Mouse (Mus musculus): Measurements from ENCODE around the gene Rbpj. TPM values are rescaled to one million over a fixed set of nuclear protein-coding genes. Genes with fewer than 3 reads are reported as not detected.

Gene Rbpj
- polyA plus RNA-seq (2015; fragmentation: Nextera tagmentation; extraction: Ambion mirVana): 12.3 and 12.4 TPM in 2 replicates

DNA sequence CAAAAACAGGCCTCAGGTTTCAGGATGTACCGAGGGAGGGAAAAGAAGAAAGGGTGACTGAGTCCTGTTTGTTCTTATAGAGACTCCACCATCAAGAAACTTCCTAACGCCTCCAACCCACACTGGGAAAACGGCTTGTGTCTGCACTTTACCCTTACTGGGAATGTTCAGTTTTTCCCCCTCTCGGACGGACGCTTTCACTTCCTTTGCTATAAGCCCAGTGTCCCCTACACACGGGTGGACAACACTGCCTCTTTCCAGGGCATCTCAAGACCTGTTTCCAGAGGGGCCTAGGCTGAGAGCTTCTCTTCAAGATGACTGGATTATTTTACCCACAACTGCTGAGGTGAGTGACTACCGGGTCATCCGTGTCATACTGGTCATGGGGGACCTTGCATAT lies at the start of gene Rbpj:
Gene Rbpj (plus strand): TSS at position 270 of the 400 bp plus-strand sequence.
- Histone ChIP-seq H3K36me3 (ENCODE audit: control insufficient read depth, insufficient read depth, low read length) (no peaks in the 10 kb centered on the region), H3K4me3 (ENCODE audit: low read depth, low read length) (no peak within 1 kb of the TSS)
- no peak for ATAC-seq (ENCODE audit: low FRiP score, low TSS enrichment)

GRCm38 (mm10) chr5:53420777-53421176 lies 45.2 kb upstream of the Rbpj start:
- DNase-seq (ENCODE audit: low spot score) (no peak), ATAC-seq (ENCODE audit: low FRiP score, low TSS enrichment) (no peak)
- TF ChIP-seq CTCF (IDR thresholded peaks at IDR 0.05; ENCODE audit: low read depth) (no peak), EP300 (optimal IDR thresholded peaks at IDR 0.05) (no peak)
- 71% methylated on average over 1 of the region's 1 CpGs for WGBS
- H3K4me2 ChIP-seq (replicated peaks; ENCODE audit: low read depth): no peak overlapping the region
- no peaks in the 10 kb centered on the region for H3K9me3 ChIP-seq (ENCODE audit: control insufficient read depth, low read length)
- no peak overlapping the region for H3K9ac ChIP-seq (ENCODE audit: low read length)
- H3K36me3 ChIP-seq (ENCODE audit: control insufficient read depth, insufficient read depth, low read length): no peaks in the 10 kb centered on the region
- no peaks in the 10 kb centered on the region for H3K27me3 ChIP-seq (ENCODE audit: control insufficient read depth, insufficient read depth, low read length)
- no peaks in the 10 kb centered on the region for H3K4me1 ChIP-seq (replicated peaks; ENCODE audit: control insufficient read depth, insufficient read depth)
- no peak overlapping the region for H3K27ac ChIP-seq (replicated peaks)
- no peak overlapping the region for H3K4me3 ChIP-seq (ENCODE audit: low read depth, low read length)

More for the DNA sequence above, at the start of gene Rbpj:
- H3K27ac ChIP-seq (replicated peaks): no peak within 1 kb of the TSS
- whole genome bisulfite sequencing: 91% methylated on average over 9 of the region's 9 CpGs
- no peak within 1 kb of the TSS for H3K9ac ChIP-seq (ENCODE audit: low read length)
- no peaks in the 10 kb centered on the region for H3K27me3 ChIP-seq (ENCODE audit: control insufficient read depth, insufficient read depth, low read length)
- TF ChIP-seq EP300 (optimal IDR thresholded peaks at IDR 0.05) (no peak), CTCF (IDR thresholded peaks at IDR 0.05; ENCODE audit: low read depth) (no peak)
- no peaks in the 10 kb centered on the region for H3K9me3 ChIP-seq (ENCODE audit: control insufficient read depth, low read length)
- H3K4me2 ChIP-seq (replicated peaks; ENCODE audit: low read depth): no peak within 1 kb of the TSS
- DNase-seq (ENCODE audit: low spot score): no peak
- peaks cover 5% of the 10 kb centered on the region for H3K4me1 ChIP-seq (replicated peaks; ENCODE audit: control insufficient read depth, insufficient read depth)

DNA sequence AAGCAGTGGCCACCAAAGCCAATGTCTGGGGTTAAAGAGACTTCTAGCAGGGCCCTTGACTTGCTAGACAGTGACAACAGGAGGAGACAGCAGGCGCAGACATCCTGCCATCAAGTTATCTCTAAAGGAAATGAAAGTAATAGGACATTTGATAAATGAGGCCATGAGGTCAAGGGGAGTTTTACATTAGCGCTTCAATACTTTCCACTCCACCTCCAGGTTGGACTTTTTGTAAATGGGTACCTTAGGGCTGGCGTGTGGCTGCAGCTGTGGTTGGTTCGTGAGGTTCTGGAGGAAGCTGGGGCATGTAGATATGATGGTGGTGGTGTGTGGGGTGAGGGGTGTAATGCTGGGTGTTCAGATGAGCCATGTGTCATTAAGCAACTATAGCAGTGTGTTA lies 44.7 kb upstream of the Rbpj start:
- TF ChIP-seq CTCF (IDR thresholded peaks at IDR 0.05; ENCODE audit: low read depth) (no peak), EP300 (optimal IDR thresholded peaks at IDR 0.05) (no peak)
- Histone ChIP-seq H3K9ac (ENCODE audit: low read length) (no peak overlapping the region), H3K4me3 (ENCODE audit: low read depth, low read length) (no peak overlapping the region), H3K9me3 (ENCODE audit: control insufficient read depth, low read length) (no peaks in the 10 kb centered on the region), H3K27me3 (ENCODE audit: control insufficient read depth, insufficient read depth, low read length) (no peaks in the 10 kb centered on the region), H3K27ac (replicated peaks) (no peak overlapping the region), H3K36me3 (ENCODE audit: control insufficient read depth, insufficient read depth, low read length) (no peaks in the 10 kb centered on the region), H3K4me2 (replicated peaks; ENCODE audit: low read depth) (no peak overlapping the region), H3K4me1 (replicated peaks; ENCODE audit: control insufficient read depth, insufficient read depth) (no peaks in the 10 kb centered on the region)
- WGBS: 57% methylated on average over 4 of the region's 4 CpGs
- ATAC-seq (ENCODE audit: low FRiP score, low TSS enrichment) (no peak), DNase-seq (ENCODE audit: low spot score) (no peak)

DNA sequence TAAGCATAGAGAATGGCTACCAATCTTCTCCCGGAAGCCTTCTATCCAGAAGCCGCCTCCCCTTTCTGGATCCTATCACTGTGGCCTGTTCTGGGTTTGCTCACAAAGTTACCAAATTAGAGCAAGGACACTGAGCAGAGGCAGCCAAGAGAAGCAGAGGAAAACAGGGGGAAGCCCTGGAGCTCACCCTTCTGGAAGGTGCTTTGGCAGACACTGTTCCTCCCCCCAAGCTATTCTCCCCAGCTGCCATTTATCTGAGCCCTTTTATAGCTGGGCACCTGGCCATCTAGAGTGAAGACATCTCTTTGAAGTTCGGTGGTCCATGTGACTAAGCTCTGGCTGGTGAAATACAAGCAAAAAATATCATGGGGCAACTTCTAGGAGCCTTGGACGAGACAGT lies 38.5 kb upstream of the Rbpj start:
- 0 out of 2 replicates have a peak, but pooled peaks have one; percentile 40 for ATAC-seq (ENCODE audit: low FRiP score, low TSS enrichment)
- no peak for TF ChIP-seq CTCF (IDR thresholded peaks at IDR 0.05; ENCODE audit: low read depth)
- no peak for TF ChIP-seq EP300 (optimal IDR thresholded peaks at IDR 0.05)

GRCm38 (mm10) chr5:53429683-53430477 lies 36.1 kb upstream of the Rbpj start:
- 0 out of 2 replicates have a peak, but pooled peaks have one; percentile 35 for ATAC-seq (ENCODE audit: low FRiP score, low TSS enrichment)
- H3K27ac ChIP-seq (replicated peaks): peak overlapping the region; percentile 53; the same call in 1 of the 2 replicates
- H3K4me1 ChIP-seq (replicated peaks; ENCODE audit: control insufficient read depth, insufficient read depth): no peaks in the 10 kb centered on the region
- no peaks in the 10 kb centered on the region for H3K9me3 ChIP-seq (ENCODE audit: control insufficient read depth, low read length)
- no peaks in the 10 kb centered on the region for H3K27me3 ChIP-seq (ENCODE audit: control insufficient read depth, insufficient read depth, low read length)
- no peak overlapping the region for H3K4me2 ChIP-seq (replicated peaks; ENCODE audit: low read depth)
- no peaks in the 10 kb centered on the region for H3K36me3 ChIP-seq (ENCODE audit: control insufficient read depth, insufficient read depth, low read length)
- WGBS: 52% methylated on average over 10 of the region's 10 CpGs
- H3K4me3 ChIP-seq (ENCODE audit: low read depth, low read length): no peak overlapping the region
- no peak overlapping the region for H3K9ac ChIP-seq (ENCODE audit: low read length)
- DNase-seq (ENCODE audit: low spot score): no peak
- no peak for TF ChIP-seq EP300 (optimal IDR thresholded peaks at IDR 0.05)
- TF ChIP-seq CTCF (IDR thresholded peaks at IDR 0.05; ENCODE audit: low read depth): peak; percentile 34; the same call in 1 of the 2 replicates

More for the DNA sequence above, 38.5 kb upstream of the Rbpj start:
- 68% methylated on average over 4 of the region's 4 CpGs for WGBS
- no peak overlapping the region for H3K9ac ChIP-seq (ENCODE audit: low read length)
- no peak for DNase-seq (ENCODE audit: low spot score)
- no peaks in the 10 kb centered on the region for H3K9me3 ChIP-seq (ENCODE audit: control insufficient read depth, low read length)
- no peak overlapping the region for H3K4me3 ChIP-seq (ENCODE audit: low read depth, low read length)
- H3K36me3 ChIP-seq (ENCODE audit: control insufficient read depth, insufficient read depth, low read length): no peaks in the 10 kb centered on the region
- no peak overlapping the region for H3K27ac ChIP-seq (replicated peaks)
- no peaks in the 10 kb centered on the region for H3K4me1 ChIP-seq (replicated peaks; ENCODE audit: control insufficient read depth, insufficient read depth)
- H3K27me3 ChIP-seq (ENCODE audit: control insufficient read depth, insufficient read depth, low read length): no peaks in the 10 kb centered on the region
- H3K4me2 ChIP-seq (replicated peaks; ENCODE audit: low read depth): no peak overlapping the region

DNA sequence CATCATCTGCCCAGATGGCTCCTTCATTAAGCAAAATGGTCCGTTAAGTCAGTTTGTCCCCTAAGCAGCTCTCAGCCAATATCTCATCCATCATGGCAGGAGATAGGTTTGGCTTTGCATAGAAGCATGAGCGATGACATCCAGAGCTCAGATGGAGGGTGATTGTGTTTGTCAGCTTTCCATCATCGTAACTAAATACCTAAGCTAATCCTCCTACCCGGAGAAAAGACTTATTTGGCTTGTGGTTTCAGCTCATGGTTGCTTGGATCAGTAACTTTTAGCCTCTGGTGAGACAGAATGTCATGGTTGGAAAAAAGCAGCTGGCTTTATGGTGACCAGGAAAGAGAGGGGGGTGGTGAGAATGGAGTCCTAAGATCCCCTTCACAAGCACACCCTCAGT lies 33.5 kb upstream of the Rbpj start:
- Histone ChIP-seq H3K4me1 (replicated peaks; ENCODE audit: control insufficient read depth, insufficient read depth) (no peaks in the 10 kb centered on the region), H3K27ac (replicated peaks) (no peak overlapping the region), H3K4me3 (ENCODE audit: low read depth, low read length) (no peak overlapping the region), H3K36me3 (ENCODE audit: control insufficient read depth, insufficient read depth, low read length) (no peaks in the 10 kb centered on the region), H3K9ac (ENCODE audit: low read length) (no peak overlapping the region), H3K9me3 (ENCODE audit: control insufficient read depth, low read length) (no peaks in the 10 kb centered on the region), H3K27me3 (ENCODE audit: control insufficient read depth, insufficient read depth, low read length) (no peaks in the 10 kb centered on the region), H3K4me2 (replicated peaks; ENCODE audit: low read depth) (no peak overlapping the region)
- no peak for ATAC-seq (ENCODE audit: low FRiP score, low TSS enrichment)
- no peak for DNase-seq (ENCODE audit: low spot score)
- 68% methylated on average over 4 of the region's 4 CpGs for WGBS
- TF ChIP-seq EP300 (optimal IDR thresholded peaks at IDR 0.05) (no peak), CTCF (IDR thresholded peaks at IDR 0.05; ENCODE audit: low read depth) (no peak)

All from stomach, postnatal 0 days (tissue).